Mouse (Mus musculus) MEL (cell line): ENCODE data around the gene Oscar.
A peak's percentile ranks its signal among the peaks of the same experiment; 100 is the strongest.

Experiments
- CTCF ChIP-seq, 3 experiments: IDR thresholded peaks in 2 of 3; conservative IDR thresholded peaks in 1 of 3; 2 replicates each; pipeline ENCODE4 v1.5.1; 2011 to 2012; ENCODE audit warnings: low read length in 3 of 3, low read depth in 2 of 3, mild to moderate bottlenecking in 2 of 3, improper control_type of control experiment in 1 of 3, inconsistent platforms in 1 of 3, mixed read lengths in 1 of 3, moderate library complexity in 1 of 3; ENCODE audit not compliant: control insufficient read depth in 1 of 3, insufficient read depth in 1 of 3, poor library complexity in 1 of 3, severe bottlenecking in 1 of 3
- E2F4 ChIP-seq: IDR thresholded peaks from 2 replicates; pipeline ENCODE4 v1.6.1; 2011; ENCODE audit warnings: low read depth, low read length, improper control_type of control experiment, borderline replicate concordance
- ETS1 ChIP-seq: IDR thresholded peaks from 2 replicates; pipeline ENCODE4 v1.6.1; 2012; ENCODE audit warnings: low read depth, mild to moderate bottlenecking, inconsistent platforms, low read length, improper control_type of control experiment, moderate library complexity
- GABPA ChIP-seq: IDR thresholded peaks from 2 replicates; pipeline ENCODE4 v1.6.1; 2012; ENCODE audit warnings: low read depth, mild to moderate bottlenecking, inconsistent platforms, low read length, improper control_type of control experiment, moderate library complexity
- JUND ChIP-seq: IDR thresholded peaks from 2 replicates; pipeline ENCODE4 v1.6.1; 2011; ENCODE audit warnings: low read depth, mild to moderate bottlenecking, improper control_type of control experiment, low read length
- NRF1 ChIP-seq: IDR thresholded peaks from 2 replicates; pipeline ENCODE4 v1.6.1; 2014; ENCODE audit warnings: low read depth, mild to moderate bottlenecking, inconsistent platforms, low read length, improper control_type of control experiment, moderate library complexity; ENCODE audit not compliant: poor library complexity, insufficient read depth, severe bottlenecking
- ZNF384 ChIP-seq: IDR thresholded peaks from 2 replicates; pipeline ENCODE4 v1.6.1; 2012; ENCODE audit warnings: low read depth, mild to moderate bottlenecking, inconsistent platforms, low read length, improper control_type of control experiment

- no peak for TF ChIP-seq GABPA
- TF ChIP-seq ETS1: no peak
- TF ChIP-seq NRF1: no peak
- TF ChIP-seq CTCF (IDR thresholded peaks at IDR 0.05 in 2 of 3, conservative IDR thresholded peaks at IDR 0.05 in 1 of 3; ENCODE audit: control insufficient read depth in 1 of 3, insufficient read depth in 1 of 3, low read depth in 2 of 3, low read length in 3 of 3, poor library complexity in 1 of 3, severe bottlenecking in 1 of 3): peak; percentile 45 to 80 (median 53); a peak in 5 of 6 replicates
- TF ChIP-seq ZNF384: no peak
- no peak for TF ChIP-seq E2F4
- TF ChIP-seq JUND: no peak
Observed at GRCm38 (mm10) chr7:3606798-3607197, 9.2 kb downstream of the Oscar start.
